Mouse (Mus musculus) forebrain, embryonic 11.5 days (tissue): ENCODE data around the gene Frrs1l. TPM values are rescaled to one million over a fixed set of nuclear protein-coding genes. Genes with fewer than 3 reads are reported as not detected.

Experiments used
- ATAC-seq: fragments of 200-750 bp; cut with Nextera tagmentation; replicated peaks from 2 replicates; pipeline ENCODE4 v1.8.0; 2017; ENCODE audit warnings: moderate TSS enrichment; ENCODE audit not compliant: low FRiP score
- DNase-seq: peaks from one replicate; pipeline ENCODE4 v3.0.0-alpha.2; 2017; ENCODE audit warnings: low spot score
- H3K27ac ChIP-seq: fragments of 300-500 bp; sonication (generic); 2 replicates; pipeline ENCODE4 v1.5.1; 2014; ENCODE audit warnings: low read depth, low read length
- H3K27me3 ChIP-seq: fragments of 300-500 bp; sonication (generic); 2 replicates; pipeline ENCODE4 v1.6.1; 2014; ENCODE audit warnings: mild to moderate bottlenecking, low read length, mixed read lengths; ENCODE audit not compliant: control insufficient read depth, insufficient read depth
- H3K36me3 ChIP-seq: fragments of 300-500 bp; sonication (generic); 2 replicates; pipeline ENCODE4 v1.6.1; 2014; ENCODE audit warnings: mild to moderate bottlenecking, low read length, moderate library complexity, mixed read lengths; ENCODE audit not compliant: control insufficient read depth, insufficient read depth
- H3K4me1 ChIP-seq: fragments of 300-500 bp; sonication (generic); replicated peaks from 2 replicates; pipeline ENCODE4 v1.6.1; 2014; ENCODE audit warnings: low read length, mixed read lengths; ENCODE audit not compliant: control insufficient read depth, insufficient read depth
- H3K4me2 ChIP-seq: fragments of 300-500 bp; sonication (generic); 2 replicates; pipeline ENCODE4 v1.6.1; 2014; ENCODE audit warnings: low read depth, mild to moderate bottlenecking, low read length, moderate library complexity, mixed read lengths; ENCODE audit not compliant: severe bottlenecking
- H3K4me3 ChIP-seq: fragments of 300-500 bp; sonication (generic); 2 replicates; pipeline ENCODE4 v1.5.1; 2014; ENCODE audit warnings: low read depth, low read length
- H3K9ac ChIP-seq: fragments of 300-500 bp; sonication (generic); 2 replicates; pipeline ENCODE4 v1.6.1; 2014; ENCODE audit warnings: low read length
- H3K9me3 ChIP-seq: fragments of 300-500 bp; sonication (generic); 2 replicates; pipeline ENCODE4 v1.6.1; 2016; ENCODE audit warnings: low read length, mixed read lengths; ENCODE audit not compliant: control insufficient read depth
- WGBS: fragments of 180-500 bp; shearing (Covaris S2); extraction: QIAGEN DNeasy Blood & Tissue Kit; methylation state at CpG from one replicate; pipeline ENCODE4 v1.1.7; 2014; 5-methylcytosine and 5-hydroxymethylcytosine counted together
- polyA plus RNA-seq: library from polyadenylated mRNA; unstranded; fragments of >200 nt; fragmentation: Nextera tagmentation; extraction: Ambion mirVana; gene quantifications from 2 replicates; pipeline ENCODE4 v1.2.1, GENCODE M21; 2014

Gene Frrs1l
- 5.3 and 5.4 TPM in 2 replicates for polyA plus RNA-seq

DNA sequence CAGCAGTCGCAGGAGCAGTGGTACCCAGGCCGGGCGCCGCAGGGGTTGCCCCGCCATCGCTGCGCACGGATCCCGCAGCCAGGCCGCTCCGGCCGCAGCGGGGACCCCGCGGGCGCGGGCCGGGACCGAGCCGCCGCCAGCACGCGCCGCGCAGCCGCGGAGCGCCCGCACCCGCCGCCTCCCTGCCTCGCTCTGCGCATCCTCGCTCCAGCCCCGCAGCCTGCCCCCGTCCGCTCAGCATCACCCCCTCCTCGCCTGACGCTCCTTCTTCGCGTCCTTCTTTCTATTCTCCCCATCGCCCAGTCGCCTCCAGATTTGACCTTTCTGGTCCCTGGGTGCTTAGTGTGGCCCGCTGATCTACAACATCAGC lies at the start of gene Frrs1l:
TSS of gene Frrs1l (minus strand) at position 177 of the 370 bp plus-strand sequence.
- Histone ChIP-seq H3K4me2 (peak within 1 kb of the TSS; percentile 98), H3K9ac (peak within 1 kb of the TSS; percentile 71), H3K4me1 (no peaks in the 10 kb centered on the region), H3K36me3 (no peaks in the 10 kb centered on the region), H3K27me3 (peaks cover 7% of the 10 kb centered on the region; the same call in 1 of the 2 replicates), H3K9me3 (no peaks in the 10 kb centered on the region), H3K27ac (no peak within 1 kb of the TSS), H3K4me3 (peak within 1 kb of the TSS; percentile 73)
- WGBS, result under 1% methylated on average over 36 of the region's 44 CpGs
- DNase-seq, result peak; percentile 73
- peak; percentile 85 for ATAC-seq

DNA sequence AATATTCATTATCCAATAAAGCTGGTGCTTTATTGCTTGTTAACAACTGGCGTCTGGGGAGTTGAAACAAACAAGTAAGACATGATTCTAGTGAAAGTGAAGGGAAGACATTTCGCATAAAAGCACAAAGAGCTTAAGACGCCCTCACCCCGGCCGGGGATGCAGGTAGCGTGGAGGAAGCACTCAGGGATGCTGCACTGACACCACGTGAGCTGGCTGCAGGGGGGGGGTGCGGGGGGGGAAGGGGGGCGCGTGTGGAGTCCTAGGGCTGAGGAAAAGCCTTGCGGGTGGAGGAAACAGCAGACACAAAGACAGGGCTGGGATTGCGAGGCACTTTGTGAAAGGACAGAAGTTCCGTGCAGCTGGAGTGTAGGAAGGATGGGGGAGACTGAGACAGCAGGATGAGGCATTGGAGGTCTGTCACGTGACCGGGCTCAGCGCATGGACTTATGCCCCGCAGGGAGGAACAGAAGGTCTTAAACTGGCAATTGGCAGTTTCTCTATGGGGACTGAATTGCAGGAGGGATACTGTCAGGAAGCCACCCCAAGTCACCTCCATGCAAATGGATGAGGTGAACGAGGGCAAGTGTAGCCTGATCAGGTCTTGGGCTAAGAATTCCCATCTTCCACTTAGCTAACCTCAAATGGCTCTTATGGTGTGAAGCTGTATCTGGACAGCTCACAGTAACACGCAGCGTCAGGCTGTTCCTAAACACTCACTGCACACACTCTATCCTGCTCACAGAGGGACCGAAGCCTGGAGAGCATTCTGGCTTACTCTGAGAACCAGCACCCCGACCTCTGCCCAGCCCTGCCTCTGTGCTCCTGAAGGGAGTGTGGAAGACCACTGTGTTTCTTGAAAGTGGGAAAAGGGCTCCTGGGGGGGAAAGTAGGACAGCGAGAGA lies 49.2 kb upstream of the Frrs1l start:
- peak; percentile 77 for ATAC-seq
- 11% methylated on average over 23 of the region's 23 CpGs for WGBS
- no peaks in the 10 kb centered on the region for H3K36me3 ChIP-seq
- no peaks in the 10 kb centered on the region for H3K27me3 ChIP-seq
- H3K9ac ChIP-seq, result peak overlapping the region; percentile 25; the same call in 1 of the 2 replicates
- H3K9me3 ChIP-seq, result no peaks in the 10 kb centered on the region
- H3K4me2 ChIP-seq, result peak overlapping the region; percentile 50
- H3K27ac ChIP-seq, result no peak overlapping the region
- peaks cover 3% of the 10 kb centered on the region; the same call in 1 of the 2 replicates for H3K4me1 ChIP-seq
- H3K4me3 ChIP-seq, result peak overlapping the region; percentile 26
- DNase-seq, result peak; percentile 57

- no peak overlapping the region for H3K9ac ChIP-seq
- H3K27ac ChIP-seq, result no peak overlapping the region
- H3K27me3 ChIP-seq, result no peaks in the 10 kb centered on the region
- no peak for DNase-seq
- no peak for ATAC-seq
- H3K9me3 ChIP-seq, result no peaks in the 10 kb centered on the region
- peaks cover 3% of the 10 kb centered on the region; the same call in 1 of the 2 replicates for H3K4me1 ChIP-seq
- no peak overlapping the region for H3K4me3 ChIP-seq
- WGBS, result 80% methylated on average over 7 of the region's 7 CpGs
- H3K4me2 ChIP-seq, result no peak overlapping the region
- H3K36me3 ChIP-seq, result no peaks in the 10 kb centered on the region
These were observed 47.4 kb upstream of the Frrs1l start for GRCm38 (mm10) chr4:57037554-57037953.

GRCm38 (mm10) chr4:57034169-57034568 lies 44.0 kb upstream of the Frrs1l start:
- Histone ChIP-seq H3K4me2 (no peak overlapping the region), H3K9me3 (no peaks in the 10 kb centered on the region), H3K36me3 (no peaks in the 10 kb centered on the region), H3K4me1 (no peaks in the 10 kb centered on the region), H3K27me3 (no peaks in the 10 kb centered on the region), H3K9ac (no peak overlapping the region), H3K27ac (no peak overlapping the region), H3K4me3 (no peak overlapping the region)
- ATAC-seq (no peak), DNase-seq (no peak)
- 83% methylated on average over 5 of the region's 5 CpGs for WGBS

DNA sequence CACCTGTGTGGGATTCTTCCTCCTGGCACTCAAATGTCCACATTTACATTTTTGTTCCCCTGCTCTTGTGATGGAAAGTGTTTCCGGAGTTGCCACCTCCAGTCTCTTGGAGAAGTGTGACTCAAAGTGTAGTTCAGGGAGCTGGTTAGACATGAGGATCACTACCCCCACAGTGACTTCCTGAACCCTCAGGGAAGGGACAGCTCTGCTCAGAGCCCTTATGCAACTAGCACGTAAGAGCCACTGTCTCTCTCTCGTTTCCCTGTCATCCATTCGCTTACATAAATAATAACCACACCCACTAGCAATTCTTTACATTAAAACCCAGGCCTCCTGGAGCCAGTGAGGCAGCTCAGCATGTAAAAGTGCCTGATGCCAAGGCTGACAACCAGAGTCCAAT lies 41.2 kb upstream of the Frrs1l start:
- no peaks in the 10 kb centered on the region for H3K4me1 ChIP-seq
- 88% methylated on average over 4 of the region's 4 CpGs for WGBS
- no peak overlapping the region for H3K4me2 ChIP-seq

DNA sequence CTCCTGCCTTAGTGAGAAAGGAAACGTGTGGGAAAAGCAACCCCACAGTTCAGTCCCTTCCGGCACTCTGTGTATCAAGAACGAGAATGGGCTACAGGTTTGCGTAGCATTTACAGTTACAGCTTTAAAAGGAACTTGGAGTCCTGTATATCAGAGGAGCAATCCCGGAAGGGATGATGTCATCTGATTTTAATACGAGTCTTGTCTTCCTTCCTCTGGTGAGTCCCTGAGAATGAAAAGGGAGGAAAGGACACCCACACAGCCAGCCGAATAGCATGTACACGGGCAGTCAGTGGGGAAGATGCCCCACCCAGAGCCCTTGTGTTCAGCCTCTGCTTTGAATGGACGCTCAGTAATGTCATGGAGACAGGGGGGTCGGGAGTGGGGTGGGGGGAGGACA lies 37.8 kb upstream of the Frrs1l start:
- Histone ChIP-seq H3K4me2 (no peak overlapping the region), H3K4me1 (no peaks in the 10 kb centered on the region), H3K36me3 (no peaks in the 10 kb centered on the region), H3K9ac (no peak overlapping the region), H3K27me3 (no peaks in the 10 kb centered on the region), H3K9me3 (no peaks in the 10 kb centered on the region), H3K27ac (no peak overlapping the region), H3K4me3 (no peak overlapping the region)
- ATAC-seq (no peak), DNase-seq (no peak)
- WGBS, result 67% methylated on average over 10 of the region's 10 CpGs

More for the DNA sequence above, 41.2 kb upstream of the Frrs1l start:
- no peak for DNase-seq
- ATAC-seq, result no peak
- Histone ChIP-seq H3K9me3 (no peaks in the 10 kb centered on the region), H3K27me3 (no peaks in the 10 kb centered on the region), H3K4me3 (no peak overlapping the region), H3K27ac (no peak overlapping the region), H3K9ac (no peak overlapping the region), H3K36me3 (no peaks in the 10 kb centered on the region)

- 72% methylated on average over 3 of the region's 3 CpGs for WGBS
- Histone ChIP-seq H3K4me3 (no peak overlapping the region), H3K27me3 (no peaks in the 10 kb centered on the region), H3K9ac (no peak overlapping the region), H3K27ac (no peak overlapping the region), H3K4me1 (no peaks in the 10 kb centered on the region), H3K4me2 (no peak overlapping the region), H3K36me3 (no peaks in the 10 kb centered on the region), H3K9me3 (no peaks in the 10 kb centered on the region)
- DNase-seq (no peak), ATAC-seq (no peak)
These were observed 33.3 kb upstream of the Frrs1l start for GRCm38 (mm10) chr4:57023527-57023926.

- no peak for ATAC-seq
- Histone ChIP-seq H3K36me3 (no peaks in the 10 kb centered on the region), H3K4me2 (no peak overlapping the region), H3K27ac (no peak overlapping the region), H3K9ac (no peak overlapping the region), H3K4me3 (no peak overlapping the region), H3K9me3 (no peaks in the 10 kb centered on the region), H3K27me3 (no peaks in the 10 kb centered on the region), H3K4me1 (no peaks in the 10 kb centered on the region)
- DNase-seq, result no peak
- WGBS, result 88% methylated on average over 3 of the region's 3 CpGs
These were observed 31.1 kb upstream of the Frrs1l start for GRCm38 (mm10) chr4:57021288-57021687.

DNA sequence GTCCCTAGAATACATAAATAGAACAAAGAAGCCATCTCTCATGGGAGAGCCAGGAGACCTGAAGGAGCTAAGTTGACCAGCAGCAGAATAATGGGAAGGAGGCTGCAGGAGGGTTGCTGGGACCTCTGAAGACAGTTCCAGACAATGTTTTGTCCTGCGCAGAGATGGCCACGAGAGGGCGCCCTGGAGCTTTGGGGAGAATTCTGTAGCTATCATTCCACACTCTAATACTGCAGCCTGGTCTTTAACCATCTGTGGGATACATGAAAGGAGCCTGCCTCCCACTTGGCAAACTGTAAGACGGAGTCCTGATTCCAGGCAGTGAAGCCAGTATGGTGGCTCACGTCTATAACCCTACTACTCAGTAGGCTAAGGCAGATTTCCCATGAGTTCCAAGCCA lies 27.0 kb upstream of the Frrs1l start:
- DNase-seq (peak; percentile 86), ATAC-seq (peak; percentile 42)
- Histone ChIP-seq H3K4me3 (no peak overlapping the region), H3K4me1 (no peaks in the 10 kb centered on the region), H3K27ac (no peak overlapping the region), H3K9me3 (no peaks in the 10 kb centered on the region), H3K27me3 (no peaks in the 10 kb centered on the region), H3K9ac (no peak overlapping the region), H3K4me2 (no peak overlapping the region), H3K36me3 (no peaks in the 10 kb centered on the region)
- WGBS, result 30% methylated on average over 5 of the region's 5 CpGs
